Mouse (Mus musculus) bone marrow, adult 2 months (tissue): ENCODE data around the gene Tmc8. TPM values are rescaled to one million over a fixed set of nuclear protein-coding genes. Genes with fewer than 3 reads are reported as not detected.

Experiments used
- H3K27ac ChIP-seq: fragments of 200-500 bp; 2 replicates; pipeline ENCODE4 v1.5.1; 2012; ENCODE audit warnings: low read depth, mild to moderate bottlenecking, control low read depth, inconsistent platforms, low read length; ENCODE audit not compliant: control insufficient read depth, poor library complexity, insufficient read depth
- H3K4me1 ChIP-seq: fragments of 200-500 bp; 2 replicates; pipeline ENCODE4 v1.6.1; 2011; ENCODE audit warnings: low read length; ENCODE audit not compliant: control insufficient read depth, insufficient read depth
- H3K4me3 ChIP-seq: fragments of 200-500 bp; replicated peaks from 2 replicates; pipeline ENCODE3; 2011; ENCODE audit warnings: mild to moderate bottlenecking, low read depth, low read length, control low read depth; ENCODE audit not compliant: control insufficient read depth
- CTCF ChIP-seq: fragments of 200-500 bp; IDR thresholded peaks from 2 replicates; pipeline ENCODE4 v1.5.1; 2011; ENCODE audit warnings: low read length, control low read depth; ENCODE audit not compliant: control insufficient read depth, insufficient read depth
- POLR2A ChIP-seq: fragments of 200-500 bp; IDR thresholded peaks from 2 replicates; pipeline ENCODE4 v1.6.1; 2011; ENCODE audit warnings: low read depth, mild to moderate bottlenecking, control low read depth, low read length, borderline replicate concordance; ENCODE audit not compliant: control insufficient read depth
- WGBS: fragments of 180-500 bp; shearing (Covaris S2); methylation state at CpG from one replicate; pipeline ENCODE4 v1.1.7; 2018; 5-methylcytosine and 5-hydroxymethylcytosine counted together
- polyA plus RNA-seq: library from polyadenylated mRNA; stranded (reverse); fragments of >200 nt; gene quantifications from 2 replicates; pipeline ENCODE4 v1.2.4, GENCODE M21; 2011; ENCODE audit warnings: low replicate concordance; ENCODE audit not compliant: missing spikeins, insufficient read depth, insufficient read length

The Tmc8 gene
- polyA plus RNA-seq, 1 experiment, result 51.1 TPM

- peak overlapping the region; percentile 78 for H3K27ac ChIP-seq
- H3K4me1 ChIP-seq, result peaks cover 8% of the 10 kb centered on the region
- WGBS, result 9% methylated on average over 22 of the region's 22 CpGs
- TF ChIP-seq POLR2A (peak; percentile 44; the same call in 1 of the 2 replicates), CTCF (no peak)
- peak overlapping the region; percentile 28 for H3K4me3 ChIP-seq
These were observed 10.5 kb downstream of the Tmc8 start for GRCm38 (mm10) chr11:117792281-117792888.

DNA sequence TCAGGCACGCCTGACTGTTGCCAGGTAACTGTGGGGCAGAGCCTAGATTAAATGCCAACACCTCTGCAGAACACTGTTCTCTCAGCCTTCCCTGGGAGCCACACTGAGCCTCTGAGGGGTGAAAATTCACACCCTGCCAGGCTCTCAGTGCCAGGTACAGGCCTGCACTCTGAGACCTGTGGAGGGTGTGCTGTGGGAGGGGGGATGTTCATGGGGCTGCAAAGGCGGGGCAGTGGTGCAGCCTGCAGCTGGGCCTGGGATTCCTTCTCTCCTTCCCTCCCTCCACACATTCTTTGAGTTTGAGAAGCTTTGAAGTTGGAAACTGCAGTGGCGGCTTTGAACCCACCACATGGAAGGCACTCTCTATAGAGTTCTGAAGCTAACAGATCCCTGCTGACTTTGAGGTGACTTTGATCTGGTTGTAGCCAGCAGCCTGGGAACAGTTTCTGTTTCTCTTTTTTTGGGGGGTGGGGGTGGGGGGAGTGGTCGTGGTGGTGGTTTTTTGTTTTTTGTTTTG, 12.2 kb downstream of the Tmc8 start:
- no peak overlapping the region for H3K27ac ChIP-seq
- peaks cover 11% of the 10 kb centered on the region for H3K4me1 ChIP-seq
- WGBS, result 70% methylated on average over 4 of the region's 4 CpGs
- TF ChIP-seq CTCF (no peak), POLR2A (no peak)
- no peak overlapping the region for H3K4me3 ChIP-seq

DNA sequence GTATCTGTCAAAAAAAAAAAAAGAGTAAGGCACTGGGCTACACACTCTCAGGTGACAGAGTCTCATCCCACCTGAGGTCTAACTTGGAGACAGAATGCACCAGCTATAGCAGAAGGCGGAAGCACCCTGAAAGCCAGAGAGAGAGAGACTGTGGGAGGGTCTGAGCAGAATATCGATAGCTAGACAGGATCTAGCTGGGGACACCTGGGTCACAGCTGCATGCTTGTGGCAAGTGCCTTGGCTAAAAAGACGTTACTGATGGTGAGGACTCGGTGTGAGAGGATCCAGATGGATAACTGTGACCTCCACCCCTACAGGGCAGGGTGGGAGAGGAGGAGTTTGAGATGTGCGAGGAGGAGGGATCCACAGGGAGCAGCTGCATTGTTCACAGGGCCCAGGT, 15.1 kb downstream of the Tmc8 start:
- TF ChIP-seq CTCF (no peak), POLR2A (no peak)
- WGBS, result 68% methylated on average over 5 of the region's 5 CpGs
- no peak overlapping the region for H3K4me3 ChIP-seq
- H3K4me1 ChIP-seq, result peaks cover 9% of the 10 kb centered on the region
- H3K27ac ChIP-seq, result peak overlapping the region; percentile 81

DNA sequence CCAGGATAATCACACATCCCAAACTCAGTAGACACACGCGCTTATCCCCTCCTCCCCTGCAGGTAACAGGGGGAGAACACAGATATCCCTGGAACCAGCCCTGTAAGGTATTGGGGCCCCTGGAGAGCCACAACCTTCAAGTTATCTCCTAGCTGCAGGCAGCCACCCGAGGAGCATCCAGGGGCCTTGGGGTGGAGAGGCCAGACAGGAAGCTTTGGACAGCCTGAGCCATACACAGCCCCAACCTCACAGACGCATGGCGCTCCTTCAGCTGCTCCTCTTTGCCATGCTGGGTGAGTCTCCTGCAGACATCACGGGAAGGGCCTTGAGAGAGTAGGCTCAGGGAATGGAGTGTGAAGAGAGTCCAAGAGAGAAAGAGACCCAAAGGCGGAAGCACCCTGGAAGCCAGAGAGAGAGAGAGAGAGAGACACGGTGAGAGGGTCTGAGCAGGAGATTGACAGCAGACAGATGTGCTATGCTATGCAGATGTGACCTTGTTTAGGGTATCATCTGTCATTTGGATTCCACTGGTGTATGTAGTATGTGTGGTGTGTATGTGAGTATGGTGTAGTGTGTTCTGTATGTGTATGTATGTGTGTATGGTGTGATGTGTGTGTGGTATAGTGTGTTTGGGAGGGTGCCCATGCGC, 15.8 kb downstream of the Tmc8 start, which contains the start of gene 6030468B19Rik:
TSS of gene 6030468B19Rik (plus strand) at position 150 of the 649 bp plus-strand sequence.
- Histone ChIP-seq H3K27ac (peak within 1 kb of the TSS; percentile 81), H3K4me3 (peak within 1 kb of the TSS; percentile 79), H3K4me1 (peaks cover 7% of the 10 kb centered on the region)
- no peak for TF ChIP-seq CTCF
- TF ChIP-seq POLR2A, result peak; percentile 69
- WGBS, result 48% methylated on average over 9 of the region's 9 CpGs

- WGBS, result 11% methylated on average over 2 of the region's 2 CpGs
- peaks cover 9% of the 10 kb centered on the region for H3K4me1 ChIP-seq
- H3K4me3 ChIP-seq, result peak overlapping the region; percentile 79
- H3K27ac ChIP-seq, result peak overlapping the region; percentile 81
- TF ChIP-seq POLR2A (no peak), CTCF (no peak)
These were observed 16.3 kb downstream of the Tmc8 start for GRCm38 (mm10) chr11:117798160-117798541.

DNA sequence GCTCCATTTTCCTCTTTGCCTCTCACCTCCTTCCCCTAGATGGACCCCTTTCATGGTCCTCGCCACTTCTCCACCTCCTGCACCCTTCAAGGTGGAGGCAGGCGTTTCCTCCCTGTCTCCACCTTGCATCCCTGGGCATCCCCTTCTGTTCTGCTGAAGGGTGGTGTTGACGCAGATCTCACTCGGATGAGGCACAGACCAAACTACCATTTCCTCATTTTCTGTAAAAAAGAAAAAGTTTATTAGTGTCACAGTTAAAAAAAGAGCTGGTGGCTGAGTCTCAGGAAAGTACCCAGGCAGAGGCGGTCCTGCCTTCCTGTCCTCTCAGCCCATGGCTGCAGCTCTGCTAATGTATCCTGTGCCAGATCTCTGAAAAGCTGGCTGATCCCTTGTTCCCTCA, 17.3 kb downstream of the Tmc8 start:
- Histone ChIP-seq H3K27ac (peak overlapping the region; percentile 61), H3K4me1 (peaks cover 9% of the 10 kb centered on the region), H3K4me3 (peak overlapping the region; percentile 49)
- WGBS, result 16% methylated on average over 5 of the region's 5 CpGs
- TF ChIP-seq POLR2A, result no peak

DNA sequence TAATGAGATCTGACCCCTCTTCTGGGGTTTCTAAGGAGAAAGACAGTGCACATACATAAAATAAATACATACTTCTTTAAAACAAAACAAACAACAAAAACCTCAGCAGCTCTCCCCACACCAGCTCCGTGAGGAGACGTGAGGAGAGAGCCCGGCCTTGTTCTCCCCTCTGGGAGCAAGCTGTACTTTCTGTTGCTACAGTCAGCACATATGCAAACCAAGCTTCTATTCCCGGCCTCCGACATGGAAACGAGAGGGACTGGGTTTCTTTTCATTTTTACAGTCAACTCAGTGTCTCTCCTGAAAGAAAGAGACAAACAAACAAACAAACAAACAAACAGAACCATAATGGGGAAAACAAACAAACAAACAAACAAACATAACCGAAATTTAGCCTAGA, 18.2 kb downstream of the Tmc8 start:
- no peak overlapping the region for H3K27ac ChIP-seq
- H3K4me1 ChIP-seq, result peaks cover 9% of the 10 kb centered on the region
- TF ChIP-seq CTCF (no peak), POLR2A (no peak)
- 90% methylated on average over 7 of the region's 7 CpGs for WGBS
- H3K4me3 ChIP-seq, result no peak overlapping the region

GRCm38 (mm10) chr11:117801650-117802049, 19.8 kb downstream of the Tmc8 start:
- Histone ChIP-seq H3K4me1 (peaks cover 9% of the 10 kb centered on the region), H3K4me3 (no peak overlapping the region), H3K27ac (no peak overlapping the region)
- TF ChIP-seq POLR2A (no peak), CTCF (no peak)
- WGBS, result 90% methylated on average over 7 of the region's 7 CpGs
